Mouse (Mus musculus): ENCODE results near the gene Gprc6a. TPM values are rescaled to one million over a fixed set of nuclear protein-coding genes. Genes with fewer than 3 reads are reported as not detected.

The Gprc6a gene
- total and polyA plus RNA-seq, 2 experiments from 2014 or later, result 0.09 TPM; not detected in 1

GRCm38 (mm10) chr10:51611969-51612682 is 19.1 kb downstream of the Gprc6a start:
- no peak for TF ChIP-seq CTCF (IDR thresholded peaks at IDR 0.05; ENCODE audit: low read depth)
- no peak overlapping the region for H3K9ac ChIP-seq (replicated peaks; ENCODE audit: low read length)
- no peak overlapping the region for H3K27ac ChIP-seq
- H3K4me2 ChIP-seq (ENCODE audit: low read depth, low read length), result no peak overlapping the region
- no peaks in the 10 kb centered on the region for H3K4me1 ChIP-seq (ENCODE audit: insufficient read depth, low read length)
- no peaks in the 10 kb centered on the region for H3K27me3 ChIP-seq (ENCODE audit: insufficient read depth, low read length)
- H3K36me3 ChIP-seq (ENCODE audit: insufficient read depth, low read length), result no peaks in the 10 kb centered on the region
- 83% methylated on average over 9 of the region's 9 CpGs for WGBS
- H3K9me3 ChIP-seq (ENCODE audit: low read length), result no peaks in the 10 kb centered on the region
- no peak overlapping the region for H3K4me3 ChIP-seq (ENCODE audit: low read length)
- DNase-seq (ENCODE audit: low spot score) (no peak), ATAC-seq (no peak)

- no peak overlapping the region for H3K4me2 ChIP-seq (ENCODE audit: low read depth, low read length)
- H3K9ac ChIP-seq (replicated peaks; ENCODE audit: low read length), result no peak overlapping the region
- TF ChIP-seq CTCF (IDR thresholded peaks at IDR 0.05; ENCODE audit: low read depth), result no peak
- no peaks in the 10 kb centered on the region for H3K4me1 ChIP-seq (ENCODE audit: insufficient read depth, low read length)
- ATAC-seq (no peak), DNase-seq (ENCODE audit: low spot score) (no peak)
- 63% methylated on average over 4 of the region's 4 CpGs for WGBS
- H3K4me3 ChIP-seq (ENCODE audit: low read length), result no peak overlapping the region
- H3K36me3 ChIP-seq (ENCODE audit: insufficient read depth, low read length), result no peaks in the 10 kb centered on the region
- no peaks in the 10 kb centered on the region for H3K27me3 ChIP-seq (ENCODE audit: insufficient read depth, low read length)
- no peak overlapping the region for H3K27ac ChIP-seq
- no peaks in the 10 kb centered on the region for H3K9me3 ChIP-seq (ENCODE audit: low read length)
These were observed 21.4 kb downstream of the Gprc6a start for GRCm38 (mm10) chr10:51609741-51610425.

GRCm38 (mm10) chr10:51596928-51597635 is 34.2 kb downstream of the Gprc6a start:
- H3K9ac ChIP-seq (replicated peaks; ENCODE audit: low read length), result no peak overlapping the region
- H3K27ac ChIP-seq, result no peak overlapping the region
- WGBS, result 84% methylated on average over 9 of the region's 9 CpGs
- no peak for DNase-seq (ENCODE audit: low spot score)
- no peak for ATAC-seq
- H3K9me3 ChIP-seq (ENCODE audit: low read length), result no peaks in the 10 kb centered on the region
- H3K27me3 ChIP-seq (ENCODE audit: insufficient read depth, low read length), result no peaks in the 10 kb centered on the region
- TF ChIP-seq CTCF (IDR thresholded peaks at IDR 0.05; ENCODE audit: low read depth), result no peak
- H3K4me1 ChIP-seq (ENCODE audit: insufficient read depth, low read length), result no peaks in the 10 kb centered on the region
- H3K4me2 ChIP-seq (ENCODE audit: low read depth, low read length), result no peak overlapping the region
- H3K36me3 ChIP-seq (ENCODE audit: insufficient read depth, low read length), result no peaks in the 10 kb centered on the region
- H3K4me3 ChIP-seq (ENCODE audit: low read length), result no peak overlapping the region

- TF ChIP-seq CTCF (IDR thresholded peaks at IDR 0.05; ENCODE audit: low read depth), result peak; percentile 63
- Histone ChIP-seq H3K4me1 (ENCODE audit: insufficient read depth, low read length) (no peaks in the 10 kb centered on the region), H3K4me2 (ENCODE audit: low read depth, low read length) (0 out of 2 replicates have a peak overlapping the region, but pooled peaks have one; percentile 14), H3K9me3 (ENCODE audit: low read length) (no peaks in the 10 kb centered on the region), H3K27me3 (ENCODE audit: insufficient read depth, low read length) (no peaks in the 10 kb centered on the region), H3K9ac (replicated peaks; ENCODE audit: low read length) (no peak overlapping the region), H3K27ac (no peak overlapping the region), H3K4me3 (ENCODE audit: low read length) (no peak overlapping the region), H3K36me3 (ENCODE audit: insufficient read depth, low read length) (no peaks in the 10 kb centered on the region)
- 46% methylated on average over 10 of the region's 10 CpGs for WGBS
- ATAC-seq, result peak; percentile 58; the same call in 1 of the 2 replicates
- peak; percentile 89 for DNase-seq (ENCODE audit: low spot score)
These were observed 36.0 kb downstream of the Gprc6a start for GRCm38 (mm10) chr10:51595001-51595931.

- H3K27ac ChIP-seq, result no peak overlapping the region
- DNase-seq (ENCODE audit: low spot score) (no peak), ATAC-seq (no peak)
- TF ChIP-seq CTCF (IDR thresholded peaks at IDR 0.05; ENCODE audit: low read depth), result no peak
- 96% methylated on average over 2 of the region's 2 CpGs for WGBS
- no peak overlapping the region for H3K4me3 ChIP-seq (ENCODE audit: low read length)
- no peaks in the 10 kb centered on the region for H3K4me1 ChIP-seq (ENCODE audit: insufficient read depth, low read length)
- H3K36me3 ChIP-seq (ENCODE audit: insufficient read depth, low read length), result no peaks in the 10 kb centered on the region
- H3K27me3 ChIP-seq (ENCODE audit: insufficient read depth, low read length), result no peaks in the 10 kb centered on the region
- no peak overlapping the region for H3K9ac ChIP-seq (replicated peaks; ENCODE audit: low read length)
- H3K9me3 ChIP-seq (ENCODE audit: low read length), result no peaks in the 10 kb centered on the region
- H3K4me2 ChIP-seq (ENCODE audit: low read depth, low read length), result no peak overlapping the region
These were observed 39.7 kb downstream of the Gprc6a start for GRCm38 (mm10) chr10:51591574-51591973.

GRCm38 (mm10) chr10:51590139-51590574 is 41.1 kb downstream of the Gprc6a start, which contains the start of gene Fam162b:
TSS of gene Fam162b (minus strand) at chr10:51590517.
- Histone ChIP-seq H3K4me3 (ENCODE audit: low read length) (0 out of 2 replicates have a peak within 1 kb of the TSS, but pooled peaks have one; percentile 11), H3K4me2 (ENCODE audit: low read depth, low read length) (peak within 1 kb of the TSS; percentile 52), H3K36me3 (ENCODE audit: insufficient read depth, low read length) (no peaks in the 10 kb centered on the region), H3K9ac (replicated peaks; ENCODE audit: low read length) (no peak within 1 kb of the TSS), H3K27me3 (ENCODE audit: insufficient read depth, low read length) (no peaks in the 10 kb centered on the region), H3K27ac (no peak within 1 kb of the TSS), H3K9me3 (ENCODE audit: low read length) (no peaks in the 10 kb centered on the region), H3K4me1 (ENCODE audit: insufficient read depth, low read length) (no peaks in the 10 kb centered on the region)
- 7% methylated on average over 18 of the region's 19 CpGs for WGBS
- DNase-seq (ENCODE audit: low spot score) (no peak), ATAC-seq (peak; percentile 47; the same call in 1 of the 2 replicates)
- TF ChIP-seq CTCF (IDR thresholded peaks at IDR 0.05; ENCODE audit: low read depth), result no peak
